Mouse (Mus musculus): ENCODE data around the gene Cpeb3.

- TF ChIP-seq GATA1 (IDR thresholded peaks at IDR 0.05; ENCODE audit: low read length) (no peak), TAL1 (IDR thresholded peaks at IDR 0.05; ENCODE audit: low read length) (no peak)
Observed at GRCm38 (mm10) chr19:37016890-37017289, 191.5 kb downstream of the Cpeb3 start.
